Mouse (Mus musculus) layer of hippocampus, postnatal 36 days (tissue): ENCODE data around the gene Gm11168. TPM values are rescaled to one million over a fixed set of nuclear protein-coding genes. Genes with fewer than 3 reads are reported as not detected.
"Not testable (repeated sequence)": the region's sequence is repeated elsewhere in the genome, so short reads cannot be mapped to it uniquely, and the experiment has no call there.

Experiments
- DNase-seq, 2 experiments: peaks; one replicate each; pipeline ENCODE4 v3.0.0; 2022
- total RNA-seq, 2 experiments: library from RNA; stranded (reverse); gene quantifications; 2 replicates each; pipeline ENCODE4 v1.2.3; 2021

The Gm11168 gene
- total RNA-seq, result not detected

- DNase-seq, result not testable (repeated sequence)
Observed at GRCm38 (mm10) chr9:3002794-3003396, at the start of gene Gm11168. Gene Gm11168 (plus strand): TSS chr9:3003346.

GRCm38 (mm10) chr9:3000445-3000972 is 2.6 kb upstream of the Gm11168 start, which contains the start of gene Gm10722:
Gene Gm10722 (plus strand): TSS chr9:3000922.
- DNase-seq, result peak; percentile 5 to 15

GRCm38 (mm10) chr9:3001006-3001405 is 2.1 kb upstream of the Gm11168 start:
- DNase-seq, result peak; percentile 4 to 16

GRCm38 (mm10) chr9:3001948-3002659 is 1.0 kb upstream of the Gm11168 start:
- DNase-seq, result peak; percentile 94 to 99

- not testable (repeated sequence) for DNase-seq
Observed at GRCm38 (mm10) chr9:3006179-3006578, 3.0 kb downstream of the Gm11168 start.

GRCm38 (mm10) chr9:3006636-3007035 is 3.5 kb downstream of the Gm11168 start:
- peak; percentile 95 to 100 for DNase-seq

- not testable (repeated sequence) for DNase-seq
Observed at GRCm38 (mm10) chr9:3007272-3007671, 4.1 kb downstream of the Gm11168 start.

GRCm38 (mm10) chr9:3009331-3009730 is 6.2 kb downstream of the Gm11168 start:
- not testable (repeated sequence) for DNase-seq

- not testable (repeated sequence) for DNase-seq
Observed at GRCm38 (mm10) chr9:3012054-3012621, 9.0 kb downstream of the Gm11168 start.

- not testable (repeated sequence) for DNase-seq
Observed at GRCm38 (mm10) chr9:3012733-3013279, 9.7 kb downstream of the Gm11168 start, which contains the start of gene Gm10721. Gene Gm10721 (plus strand): TSS chr9:3013140.

GRCm38 (mm10) chr9:3015354-3015753 is 12.2 kb downstream of the Gm11168 start, which contains the start of gene Gm10720:
Gene Gm10720 (plus strand): TSS chr9:3015654.
- not testable (repeated sequence) for DNase-seq

GRCm38 (mm10) chr9:3015896-3016295 is 12.8 kb downstream of the Gm11168 start:
- DNase-seq, result not testable (repeated sequence)

- DNase-seq, result not testable (repeated sequence)
Observed at GRCm38 (mm10) chr9:3017108-3017507, 14.0 kb downstream of the Gm11168 start, which contains the start of gene Gm10719. Gene Gm10719 (plus strand): TSS chr9:3017408.

- DNase-seq, result peak; percentile 66 to 70
Observed at GRCm38 (mm10) chr9:3018944-3019343, 15.8 kb downstream of the Gm11168 start.

GRCm38 (mm10) chr9:3019835-3020727 is 16.9 kb downstream of the Gm11168 start:
- DNase-seq, result peak; percentile 47 to 55

- peak; percentile 54 to 76 for DNase-seq
Observed at GRCm38 (mm10) chr9:3022316-3023008, 19.3 kb downstream of the Gm11168 start.

- DNase-seq, result peak; percentile 35 to 37
Observed at GRCm38 (mm10) chr9:3023312-3023984, 20.3 kb downstream of the Gm11168 start, which contains the start of gene Gm10718. Gene Gm10718 (plus strand): TSS chr9:3023547.

- peak; percentile 99 to 100 for DNase-seq
Observed at GRCm38 (mm10) chr9:3023985-3024648, 21.0 kb downstream of the Gm11168 start.

- peak; percentile 5 to 21 for DNase-seq
Observed at GRCm38 (mm10) chr9:3024912-3025467, 21.8 kb downstream of the Gm11168 start, which contains the start of gene Gm10717. Gene Gm10717 (plus strand): TSS chr9:3025417.
